Mouse (Mus musculus): ENCODE data around the gene Gldc.

DNA sequence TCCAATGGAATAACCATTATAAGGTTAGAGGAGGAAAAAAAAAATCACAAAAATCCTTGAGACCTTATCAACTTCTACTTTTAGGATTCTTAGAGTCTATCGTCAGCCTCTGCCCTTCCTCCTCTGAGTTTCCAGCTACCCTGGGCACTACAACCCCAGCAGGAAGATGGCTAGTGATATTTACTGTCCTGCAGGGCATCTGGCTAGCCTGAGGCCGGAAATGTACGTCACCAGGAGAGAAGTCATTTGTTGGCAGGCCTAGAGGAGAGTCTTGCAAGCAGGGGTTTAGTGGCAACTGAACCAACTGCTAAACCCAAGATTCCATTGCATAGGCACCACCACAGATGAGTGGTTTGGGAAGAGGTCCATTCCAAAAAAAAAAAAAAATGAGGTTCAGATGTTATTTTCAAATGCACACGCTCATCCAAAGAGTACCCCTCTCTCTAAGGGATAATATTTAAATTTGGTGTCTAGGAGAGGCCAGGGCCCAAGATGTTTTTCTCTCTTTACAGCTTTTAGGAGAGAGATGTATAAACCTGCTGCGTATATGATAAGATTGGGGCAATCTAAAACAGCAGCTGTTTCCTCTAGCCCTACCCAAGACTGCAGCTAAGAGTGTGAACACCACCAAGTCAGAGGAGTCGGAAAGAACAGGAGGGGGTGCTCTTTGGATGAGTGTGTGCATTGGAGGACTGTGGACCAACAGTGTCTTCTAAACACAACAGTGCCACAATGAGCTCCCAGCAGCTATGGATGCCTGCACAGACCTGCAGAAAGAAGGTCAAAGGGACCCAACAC is 70.0 kb downstream of the Gldc start:
- no peak for TF ChIP-seq CTCF (conservative IDR thresholded peaks at IDR 0.05; ENCODE audit: low read length)
- TF ChIP-seq NANOG (IDR thresholded peaks at IDR 0.05; ENCODE audit: borderline replicate concordance, low read length), result no peak
- TF ChIP-seq POU5F1 (IDR thresholded peaks at IDR 0.05; ENCODE audit: borderline replicate concordance, low read length), result no peak

Measured in E14TG2a.4 (cell line).